Mouse (Mus musculus) neural tube, embryonic 13.5 days (tissue): ENCODE data around the gene Man1b1. TPM values are rescaled to one million over a fixed set of nuclear protein-coding genes. Genes with fewer than 3 reads are reported as not detected.
A peak's percentile ranks its signal among the peaks of the same experiment; 100 is the strongest.

Experiments
- ATAC-seq: fragments of 200-750 bp; cut with Nextera tagmentation; 2 replicates; pipeline ENCODE4 v1.8.0; 2017; ENCODE audit warnings: low read depth, mild to moderate bottlenecking, moderate TSS enrichment, moderate library complexity
- H3K27ac ChIP-seq: fragments of 300-500 bp; sonication (generic); replicated peaks from 2 replicates; pipeline ENCODE4 v1.5.1; 2015; ENCODE audit warnings: moderate library complexity, mild to moderate bottlenecking, inconsistent platforms
- H3K27me3 ChIP-seq: fragments of 300-500 bp; sonication (generic); 2 replicates; pipeline ENCODE4 v1.6.1; 2015; ENCODE audit warnings: mild to moderate bottlenecking, inconsistent platforms
- H3K36me3 ChIP-seq: fragments of 300-500 bp; sonication (generic); 2 replicates; pipeline ENCODE4 v1.6.1; 2015; ENCODE audit warnings: mild to moderate bottlenecking, inconsistent platforms
- H3K4me1 ChIP-seq: fragments of 300-500 bp; sonication (generic); replicated peaks from 2 replicates; pipeline ENCODE4 v1.6.1; 2015; ENCODE audit warnings: inconsistent platforms
- H3K4me2 ChIP-seq: fragments of 300-500 bp; sonication (generic); 2 replicates; pipeline ENCODE4 v1.6.1; 2015; ENCODE audit warnings: inconsistent platforms, mild to moderate bottlenecking, moderate library complexity
- H3K4me3 ChIP-seq: fragments of 300-500 bp; sonication (generic); 2 replicates; pipeline ENCODE4 v1.5.1; 2015; ENCODE audit warnings: mild to moderate bottlenecking, inconsistent platforms
- H3K9ac ChIP-seq: fragments of 300-500 bp; sonication (generic); 2 replicates; pipeline ENCODE4 v1.6.1; 2015; ENCODE audit warnings: moderate library complexity, mild to moderate bottlenecking, inconsistent platforms
- H3K9me3 ChIP-seq: fragments of 300-500 bp; sonication (generic); 2 replicates; pipeline ENCODE4 v1.6.1; 2016; ENCODE audit warnings: inconsistent platforms
- WGBS: fragments of 180-500 bp; shearing (Covaris S2); methylation state at CpG from one replicate; pipeline ENCODE4 v1.1.7; 2015; 5-methylcytosine and 5-hydroxymethylcytosine counted together
- polyA plus RNA-seq: library from polyadenylated mRNA; unstranded; fragments of >200 nt; fragmentation: Nextera tagmentation; extraction: Ambion mirVana; gene quantifications from 2 replicates; pipeline ENCODE4 v1.2.1, GENCODE M21; 2015

The Man1b1 gene
- polyA plus RNA-seq, 1 experiment from 2014 or later = 55.4 TPM

GRCm38 (mm10) chr2:25354211-25354610, 22.1 kb downstream of the Man1b1 start:
- no peak overlapping the region for H3K9ac ChIP-seq
- H3K27ac ChIP-seq = no peak overlapping the region
- no peak overlapping the region for H3K4me3 ChIP-seq
- no peak overlapping the region for H3K4me2 ChIP-seq
- H3K4me1 ChIP-seq = peaks cover 28% of the 10 kb centered on the region
- ATAC-seq = no peak
- H3K27me3 ChIP-seq = no peaks in the 10 kb centered on the region
- H3K9me3 ChIP-seq = no peaks in the 10 kb centered on the region
- WGBS = 89% methylated on average over 6 of the region's 6 CpGs
- peaks cover 50% of the 10 kb centered on the region for H3K36me3 ChIP-seq

DNA sequence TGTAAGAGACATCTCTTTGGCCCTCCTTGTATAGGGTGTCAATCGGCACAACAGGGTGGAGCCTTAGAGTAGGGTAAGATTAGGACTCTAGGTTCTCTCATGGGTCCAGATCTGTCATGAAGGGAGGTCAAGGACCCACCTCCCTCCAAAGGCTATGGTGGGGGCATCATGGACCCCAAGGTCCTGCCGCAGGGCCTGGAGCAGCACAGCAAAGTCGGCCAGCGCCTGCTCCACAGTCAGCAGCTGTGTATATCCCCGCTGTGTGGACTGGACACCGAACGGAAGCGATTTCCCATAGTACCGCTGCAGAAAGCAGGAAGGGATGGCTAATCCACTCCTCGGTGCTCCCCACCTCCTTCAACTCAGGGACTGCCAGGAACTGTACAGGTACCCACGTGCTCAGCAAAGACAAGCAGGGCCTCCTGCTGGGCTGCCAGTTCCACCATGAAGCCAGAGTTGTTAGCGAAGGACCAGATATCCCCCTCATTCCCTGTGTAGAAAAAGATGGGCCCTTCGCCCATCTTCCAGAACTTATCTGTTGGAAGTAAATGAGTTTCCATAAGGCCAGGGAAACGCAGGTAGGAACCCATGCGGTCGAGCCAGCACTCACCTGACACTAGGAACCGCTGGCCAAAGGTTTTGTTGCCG, 23.4 kb downstream of the Man1b1 start:
- Histone ChIP-seq H3K9ac (peak overlapping the region; percentile 72), H3K27ac (no peak overlapping the region), H3K4me2 (peak overlapping the region; percentile 88), H3K36me3 (peaks cover 37% of the 10 kb centered on the region), H3K9me3 (no peaks in the 10 kb centered on the region), H3K4me3 (peak overlapping the region; percentile 54), H3K27me3 (no peaks in the 10 kb centered on the region), H3K4me1 (peaks cover 28% of the 10 kb centered on the region)
- peak; percentile 37; the same call in 1 of the 2 replicates for ATAC-seq
- WGBS = 42% methylated on average over 18 of the region's 18 CpGs

GRCm38 (mm10) chr2:25356208-25357079, 24.3 kb downstream of the Man1b1 start, which contains the start of gene Dpp7:
Gene Dpp7 (minus strand): TSS chr2:25356359.
- no peak within 1 kb of the TSS for H3K27ac ChIP-seq

DNA sequence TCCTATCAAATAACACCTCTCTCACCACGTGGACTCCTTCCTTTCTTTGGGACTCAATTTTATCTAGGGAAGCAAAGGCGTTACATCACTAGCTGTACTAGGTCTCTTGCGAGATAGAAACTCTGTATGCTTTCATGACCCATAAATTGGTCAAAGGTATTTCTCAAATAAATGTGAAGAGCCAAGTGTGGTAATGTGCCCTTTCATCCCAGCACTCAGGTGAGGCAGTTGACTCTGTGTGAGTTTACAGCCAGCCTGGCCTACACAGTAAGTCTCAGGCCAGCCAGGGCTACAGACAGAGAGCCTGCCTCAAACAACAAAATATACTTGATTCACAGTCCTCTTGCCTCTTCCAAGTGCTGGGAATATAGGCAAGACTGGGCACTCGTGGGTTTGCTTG, 27.7 kb downstream of the Man1b1 start:
- Histone ChIP-seq H3K27me3 (peaks cover 23% of the 10 kb centered on the region), H3K4me1 (peaks cover 30% of the 10 kb centered on the region), H3K36me3 (no peaks in the 10 kb centered on the region), H3K27ac (no peak overlapping the region), H3K4me2 (no peak overlapping the region), H3K9ac (no peak overlapping the region), H3K4me3 (no peak overlapping the region), H3K9me3 (no peaks in the 10 kb centered on the region)
- no peak for ATAC-seq
- WGBS = 86% methylated on average over 4 of the region's 4 CpGs

More at GRCm38 (mm10) chr2:25356208-25357079, 24.3 kb downstream of the Man1b1 start, which contains the start of gene Dpp7:
- no peaks in the 10 kb centered on the region for H3K27me3 ChIP-seq
- peaks cover 28% of the 10 kb centered on the region for H3K4me1 ChIP-seq
- H3K4me2 ChIP-seq = peak within 1 kb of the TSS; percentile 88
- H3K4me3 ChIP-seq = peak within 1 kb of the TSS; percentile 54
- 4% methylated on average over 13 of the region's 13 CpGs for WGBS
- peaks cover 28% of the 10 kb centered on the region for H3K36me3 ChIP-seq
- ATAC-seq = peak; percentile 80
- H3K9ac ChIP-seq = peak within 1 kb of the TSS; percentile 72
- no peaks in the 10 kb centered on the region for H3K9me3 ChIP-seq

- peaks cover 12% of the 10 kb centered on the region for H3K4me1 ChIP-seq
- no peak overlapping the region for H3K27ac ChIP-seq
- no peak overlapping the region for H3K4me3 ChIP-seq
- no peak overlapping the region for H3K4me2 ChIP-seq
- H3K9me3 ChIP-seq = no peaks in the 10 kb centered on the region
- H3K27me3 ChIP-seq = peaks cover 52% of the 10 kb centered on the region
- no peak overlapping the region for H3K9ac ChIP-seq
- 66% methylated on average over 13 of the region's 13 CpGs for WGBS
- no peaks in the 10 kb centered on the region for H3K36me3 ChIP-seq
- ATAC-seq = no peak
Measured at GRCm38 (mm10) chr2:25363478-25364178, 31.5 kb downstream of the Man1b1 start.

DNA sequence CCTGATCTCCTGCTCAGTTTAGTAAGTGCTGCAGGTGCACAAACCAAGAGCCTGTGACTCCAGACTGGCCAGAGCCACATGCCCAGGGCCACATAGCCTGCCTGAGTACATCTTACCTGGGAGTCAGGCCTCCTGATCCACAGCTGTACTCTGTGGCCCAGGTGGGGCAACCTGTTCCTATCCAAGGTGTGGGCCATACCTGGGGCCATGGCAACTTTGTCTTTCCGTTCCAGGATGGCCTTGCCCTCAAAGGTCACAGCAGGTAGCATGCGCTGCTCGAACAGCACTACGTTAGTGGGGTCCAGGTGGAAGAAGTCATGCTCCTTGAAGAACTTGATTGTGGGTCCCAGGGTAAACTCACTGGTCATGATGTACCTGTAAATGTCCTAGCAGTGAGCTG, 32.2 kb downstream of the Man1b1 start:
- Histone ChIP-seq H3K9ac (no peak overlapping the region), H3K4me2 (peak overlapping the region; percentile 99), H3K9me3 (no peaks in the 10 kb centered on the region), H3K4me3 (peak overlapping the region; percentile 56), H3K27me3 (peaks cover 55% of the 10 kb centered on the region), H3K27ac (no peak overlapping the region), H3K36me3 (no peaks in the 10 kb centered on the region), H3K4me1 (peaks cover 12% of the 10 kb centered on the region)
- ATAC-seq = no peak
- 97% methylated on average over 4 of the region's 4 CpGs for WGBS

DNA sequence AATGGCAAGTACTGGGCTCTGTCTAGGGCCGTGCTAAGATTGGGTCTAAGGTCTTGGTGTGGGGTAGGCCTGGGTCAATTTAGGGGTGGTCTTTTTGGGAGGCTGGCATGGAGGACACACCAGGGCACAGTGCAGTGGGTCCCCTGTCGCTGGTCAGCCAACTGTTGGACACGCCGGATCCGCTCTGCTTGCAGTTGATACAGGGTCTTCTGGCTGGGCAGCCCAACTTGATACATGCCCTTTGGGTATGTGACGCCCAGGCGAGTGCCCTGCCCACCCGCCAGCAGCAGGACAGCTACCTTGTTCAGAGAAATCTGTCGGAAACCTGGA, 32.6 kb downstream of the Man1b1 start:
- Histone ChIP-seq H3K4me3 (peak overlapping the region; percentile 56), H3K27me3 (peaks cover 55% of the 10 kb centered on the region), H3K4me1 (peaks cover 12% of the 10 kb centered on the region), H3K27ac (no peak overlapping the region), H3K9ac (peak overlapping the region; percentile 79), H3K9me3 (no peaks in the 10 kb centered on the region), H3K4me2 (peak overlapping the region; percentile 99), H3K36me3 (no peaks in the 10 kb centered on the region)
- WGBS = 30% methylated on average over 9 of the region's 9 CpGs
- ATAC-seq = peak; percentile 30; the same call in 1 of the 2 replicates

DNA sequence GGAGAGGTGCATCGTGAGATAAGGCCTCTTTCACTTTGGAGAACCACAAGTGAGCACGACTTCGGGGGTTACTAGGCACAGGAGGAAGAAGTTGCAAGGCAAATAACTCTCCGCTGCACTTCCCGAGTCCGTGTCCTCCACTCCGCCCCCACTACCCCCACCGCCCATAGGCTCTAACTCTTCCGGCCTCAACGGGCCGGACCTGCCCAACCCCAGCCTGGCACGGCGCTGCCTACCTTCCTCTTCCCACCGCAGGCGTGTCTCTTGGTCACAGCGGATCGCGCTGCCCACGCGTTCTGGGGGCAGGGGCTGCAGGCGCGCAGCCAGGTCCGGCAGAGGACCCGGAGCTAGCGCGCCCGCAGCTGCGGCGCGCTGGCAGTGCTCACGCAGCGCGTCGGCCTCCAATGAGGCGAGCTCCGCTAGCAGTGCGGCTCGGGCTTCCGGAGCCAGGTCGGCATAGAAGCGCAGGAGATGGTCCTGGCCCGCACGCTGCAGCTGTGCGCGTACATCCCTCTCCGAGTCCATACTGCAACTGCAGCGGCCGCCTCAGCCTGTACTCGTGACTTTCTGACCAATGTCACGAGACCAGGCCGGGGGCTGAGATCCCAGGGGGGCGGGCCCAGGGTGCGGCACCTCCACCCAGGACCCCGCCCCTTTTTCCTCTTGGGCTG, 33.1 kb downstream of the Man1b1 start, which contains the start of gene Uap1l1:
Uap1l1 (minus strand) TSS at position 592 of the 671 bp plus-strand sequence.
- no peaks in the 10 kb centered on the region for H3K9me3 ChIP-seq
- peak within 1 kb of the TSS; percentile 56 for H3K4me3 ChIP-seq
- WGBS = under 1% methylated on average over 47 of the region's 54 CpGs
- peaks cover 55% of the 10 kb centered on the region for H3K27me3 ChIP-seq
- H3K27ac ChIP-seq = 0 out of 2 replicates have a peak within 1 kb of the TSS, but pooled peaks have one; percentile 9
- ATAC-seq = peak; percentile 75
- H3K4me1 ChIP-seq = peaks cover 12% of the 10 kb centered on the region
- no peaks in the 10 kb centered on the region for H3K36me3 ChIP-seq
- peak within 1 kb of the TSS; percentile 99 for H3K4me2 ChIP-seq
- H3K9ac ChIP-seq = peak within 1 kb of the TSS; percentile 79

- no peak overlapping the region for H3K9ac ChIP-seq
- H3K27ac ChIP-seq = no peak overlapping the region
- peaks cover 35% of the 10 kb centered on the region for H3K4me1 ChIP-seq
- H3K27me3 ChIP-seq = peaks cover 45% of the 10 kb centered on the region
- WGBS = 87% methylated on average over 3 of the region's 3 CpGs
- no peak for ATAC-seq
- no peaks in the 10 kb centered on the region for H3K9me3 ChIP-seq
- H3K4me2 ChIP-seq = no peak overlapping the region
- H3K4me3 ChIP-seq = no peak overlapping the region
- no peaks in the 10 kb centered on the region for H3K36me3 ChIP-seq
Measured at GRCm38 (mm10) chr2:25369996-25370395, 37.9 kb downstream of the Man1b1 start.

GRCm38 (mm10) chr2:25371764-25372643, 39.9 kb downstream of the Man1b1 start, which contains the start of gene Sapcd2:
Gene Sapcd2 (plus strand): TSS chr2:25372321.
- WGBS = 1% methylated on average over 65 of the region's 65 CpGs
- Histone ChIP-seq H3K27me3 (peaks cover 26% of the 10 kb centered on the region), H3K4me1 (peaks cover 27% of the 10 kb centered on the region), H3K9ac (peak within 1 kb of the TSS; percentile 69), H3K27ac (peak within 1 kb of the TSS; percentile 69), H3K4me3 (peak within 1 kb of the TSS; percentile 65), H3K36me3 (no peaks in the 10 kb centered on the region), H3K4me2 (peak within 1 kb of the TSS; percentile 98), H3K9me3 (no peaks in the 10 kb centered on the region)
- ATAC-seq = peak; percentile 93
